Mouse (Mus musculus) heart, postnatal 0 days (tissue): ENCODE measurements at regions not wholly inside any gene's neighbourhood (a gene's known extent, or its start where the extent isn't known, plus 50 kb on each side); places are given as distances from the start of the nearest gene placed in this dataset.
A peak's percentile ranks its signal among the peaks of the same experiment; 100 is the strongest.

Experiments used
- ATAC-seq: fragments of 200-750 bp; cut with Nextera tagmentation; 2 replicates; pipeline ENCODE4 v1.8.0; 2017; ENCODE audit warnings: low read depth, moderate number of reproducible peaks, moderate library complexity; ENCODE audit not compliant: insufficient read depth
- DNase-seq: peaks from one replicate; pipeline ENCODE4 v3.0.0-alpha.2; 2016; ENCODE audit warnings: low spot score
- H3K27ac ChIP-seq: fragments of 300-500 bp; sonication (generic); 2 replicates; pipeline ENCODE4 v1.5.1; 2014; ENCODE audit warnings: low read depth, mild to moderate bottlenecking
- H3K27me3 ChIP-seq: fragments of 300-500 bp; sonication (generic); 2 replicates; pipeline ENCODE4 v1.6.1; 2014; ENCODE audit warnings: low read length, mixed read lengths; ENCODE audit not compliant: control insufficient read depth, insufficient read depth
- H3K36me3 ChIP-seq: fragments of 300-500 bp; sonication (generic); replicated peaks from 2 replicates; pipeline ENCODE4 v1.6.1; 2014; ENCODE audit warnings: low read length, mixed read lengths; ENCODE audit not compliant: control insufficient read depth, insufficient read depth
- H3K4me1 ChIP-seq: fragments of 300-500 bp; sonication (generic); 2 replicates; pipeline ENCODE4 v1.6.1; 2014; ENCODE audit warnings: antibody characterized with exemption; ENCODE audit not compliant: control insufficient read depth, insufficient read depth
- H3K4me2 ChIP-seq: fragments of 300-500 bp; sonication (generic); 2 replicates; pipeline ENCODE4 v1.6.1; 2014; ENCODE audit warnings: low read depth, mild to moderate bottlenecking, low read length, moderate library complexity
- H3K4me3 ChIP-seq: fragments of 300-500 bp; sonication (generic); 2 replicates; pipeline ENCODE4 v1.5.1; 2014; ENCODE audit warnings: low read depth, low read length
- H3K9ac ChIP-seq: fragments of 300-500 bp; sonication (generic); replicated peaks from 2 replicates; pipeline ENCODE4 v1.6.1; 2014; ENCODE audit warnings: low read depth, low read length, mixed read lengths
- H3K9me3 ChIP-seq: fragments of 300-500 bp; sonication (generic); replicated peaks from 2 replicates; pipeline ENCODE4 v1.6.1; 2016; ENCODE audit warnings: low read length; ENCODE audit not compliant: control insufficient read depth
- CTCF ChIP-seq: IDR thresholded peaks from 2 replicates; pipeline ENCODE4 v1.5.1; 2016; ENCODE audit warnings: antibody characterized with exemption, control low read depth, low read depth
- EP300 ChIP-seq: IDR thresholded peaks from 2 replicates; pipeline ENCODE4 v1.6.1; 2016; ENCODE audit warnings: antibody characterized with exemption, low read depth
- WGBS: fragments of 180-500 bp; shearing (Covaris S2); extraction: QIAGEN DNeasy Blood & Tissue Kit; methylation state at CpG from one replicate; pipeline ENCODE4 v1.1.7; 2014; 5-methylcytosine and 5-hydroxymethylcytosine counted together

- WGBS, result 63% methylated on average over 1 of the region's 1 CpGs
- no peak overlapping the region for H3K9ac ChIP-seq
- no peak for DNase-seq
- no peaks in the 10 kb centered on the region for H3K4me1 ChIP-seq
- H3K27me3 ChIP-seq, result no peaks in the 10 kb centered on the region
- TF ChIP-seq EP300 (no peak), CTCF (no peak)
- no peaks in the 10 kb centered on the region for H3K9me3 ChIP-seq
- no peak overlapping the region for H3K4me3 ChIP-seq
- ATAC-seq, result no peak
- no peaks in the 10 kb centered on the region for H3K36me3 ChIP-seq
- H3K27ac ChIP-seq, result no peak overlapping the region
- H3K4me2 ChIP-seq, result no peak overlapping the region
Observed at GRCm38 (mm10) chr4:56084205-56084604, 551.9 kb upstream of the Klf4 start.

- Histone ChIP-seq H3K4me1 (no peaks in the 10 kb centered on the region), H3K27me3 (no peaks in the 10 kb centered on the region), H3K36me3 (no peaks in the 10 kb centered on the region), H3K27ac (no peak overlapping the region), H3K4me3 (no peak overlapping the region), H3K9me3 (no peaks in the 10 kb centered on the region), H3K4me2 (no peak overlapping the region), H3K9ac (no peak overlapping the region)
- no peak for DNase-seq
- ATAC-seq, result no peak
- TF ChIP-seq EP300 (no peak), CTCF (no peak)
- WGBS, result 77% methylated on average over 5 of the region's 5 CpGs
Observed at GRCm38 (mm10) chr4:56082411-56082810, 550.1 kb upstream of the Klf4 start.

- no peak for ATAC-seq
- WGBS, result 62% methylated on average over 3 of the region's 3 CpGs
- Histone ChIP-seq H3K27me3 (no peaks in the 10 kb centered on the region), H3K4me1 (no peaks in the 10 kb centered on the region), H3K27ac (no peak overlapping the region), H3K9me3 (no peaks in the 10 kb centered on the region), H3K36me3 (no peaks in the 10 kb centered on the region), H3K4me2 (no peak overlapping the region), H3K9ac (no peak overlapping the region), H3K4me3 (no peak overlapping the region)
- TF ChIP-seq EP300 (no peak), CTCF (no peak)
- no peak for DNase-seq
Observed at GRCm38 (mm10) chr4:56080960-56081359, 548.7 kb upstream of the Klf4 start.

- H3K27ac ChIP-seq, result no peak overlapping the region
- H3K4me3 ChIP-seq, result no peak overlapping the region
- peak; percentile 24 for DNase-seq
- 47% methylated on average over 6 of the region's 6 CpGs for WGBS
- no peak overlapping the region for H3K9ac ChIP-seq
- H3K27me3 ChIP-seq, result no peaks in the 10 kb centered on the region
- H3K36me3 ChIP-seq, result no peaks in the 10 kb centered on the region
- TF ChIP-seq CTCF, result no peak
- no peak for TF ChIP-seq EP300
- ATAC-seq, result peak; percentile 30; the same call in 1 of the 2 replicates
- H3K4me2 ChIP-seq, result no peak overlapping the region
- no peaks in the 10 kb centered on the region for H3K4me1 ChIP-seq
- H3K9me3 ChIP-seq, result no peaks in the 10 kb centered on the region
Observed at GRCm38 (mm10) chr4:56070664-56071334, 538.5 kb upstream of the Klf4 start.

GRCm38 (mm10) chr4:56068859-56069258 lies 536.6 kb upstream of the Klf4 start:
- ATAC-seq, result no peak
- Histone ChIP-seq H3K9me3 (no peaks in the 10 kb centered on the region), H3K4me1 (no peaks in the 10 kb centered on the region), H3K4me2 (no peak overlapping the region), H3K36me3 (no peaks in the 10 kb centered on the region), H3K4me3 (no peak overlapping the region), H3K27me3 (no peaks in the 10 kb centered on the region), H3K9ac (no peak overlapping the region), H3K27ac (no peak overlapping the region)
- TF ChIP-seq EP300 (no peak), CTCF (no peak)
- no peak for DNase-seq
- WGBS, result 87% methylated on average over 4 of the region's 4 CpGs

GRCm38 (mm10) chr4:56064657-56065056 lies 532.4 kb upstream of the Klf4 start:
- TF ChIP-seq EP300 (no peak), CTCF (no peak)
- Histone ChIP-seq H3K4me3 (no peak overlapping the region), H3K4me2 (no peak overlapping the region), H3K27ac (no peak overlapping the region), H3K36me3 (no peaks in the 10 kb centered on the region), H3K9ac (no peak overlapping the region), H3K4me1 (no peaks in the 10 kb centered on the region), H3K9me3 (no peaks in the 10 kb centered on the region), H3K27me3 (no peaks in the 10 kb centered on the region)
- 93% methylated on average over 4 of the region's 4 CpGs for WGBS
- ATAC-seq, result no peak
- no peak for DNase-seq
